Mouse (Mus musculus) kidney, adult 10 weeks (tissue): Measurements from ENCODE around the gene Fam83e. TPM values are rescaled to one million over a fixed set of nuclear protein-coding genes. Genes with fewer than 3 reads are reported as not detected.

ENCODE experiments used
- polyA plus RNA-seq: library from polyadenylated mRNA; stranded (reverse); fragments of 350-450 nt; fragmentation: Illumina TruSeq; extraction: RNeasy Lipid Tissue Mini Kit (QIAGEN cat#74804); gene quantifications from one replicate; pipeline ENCODE4 v1.2.3, GENCODE M21; 2014; ENCODE audit warnings: low read depth, low replicate concordance

The Fam83e gene
- polyA plus RNA-seq: not detected

GRCm38 (mm10) chr7:45720413-45721233, at the start of gene Fam83e:
TSS of gene Fam83e (plus strand) at chr7:45721212.

DNA sequence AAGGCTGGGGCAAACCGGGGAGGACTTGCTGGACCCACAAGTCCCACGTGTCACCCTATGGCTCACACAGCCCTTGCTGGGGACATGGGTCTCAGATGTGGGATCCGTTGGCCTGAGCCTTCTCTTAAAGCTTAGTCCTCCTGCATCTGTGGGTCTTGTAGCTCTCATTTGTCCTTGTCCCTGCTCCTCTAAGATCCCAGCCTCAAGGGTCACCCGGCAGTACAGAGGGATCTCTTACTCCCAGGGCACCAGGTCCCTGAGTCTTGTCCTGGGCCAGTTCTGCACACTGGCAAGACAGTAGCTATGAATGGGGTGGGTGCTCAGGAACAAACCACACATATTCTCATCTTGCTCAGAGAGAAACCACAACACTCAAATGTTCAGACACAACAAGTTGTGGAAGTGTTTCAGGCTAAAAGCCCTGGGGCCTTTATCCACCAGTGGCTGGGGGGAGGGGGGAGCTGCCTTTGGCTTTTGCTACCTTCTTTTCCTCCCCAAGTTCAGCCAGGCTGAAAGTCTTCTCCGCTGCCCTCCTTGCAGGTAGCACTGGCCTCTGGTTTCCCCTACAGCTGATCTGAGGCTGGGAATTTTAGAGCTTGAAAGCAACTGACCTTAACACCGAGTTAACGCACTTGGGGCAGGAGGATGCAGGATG, 37.5 kb upstream of the Fam83e start, which contains the start of gene Ntn5:
Ntn5 (plus strand) TSS at position 627 of the 655 bp plus-strand sequence.

DNA sequence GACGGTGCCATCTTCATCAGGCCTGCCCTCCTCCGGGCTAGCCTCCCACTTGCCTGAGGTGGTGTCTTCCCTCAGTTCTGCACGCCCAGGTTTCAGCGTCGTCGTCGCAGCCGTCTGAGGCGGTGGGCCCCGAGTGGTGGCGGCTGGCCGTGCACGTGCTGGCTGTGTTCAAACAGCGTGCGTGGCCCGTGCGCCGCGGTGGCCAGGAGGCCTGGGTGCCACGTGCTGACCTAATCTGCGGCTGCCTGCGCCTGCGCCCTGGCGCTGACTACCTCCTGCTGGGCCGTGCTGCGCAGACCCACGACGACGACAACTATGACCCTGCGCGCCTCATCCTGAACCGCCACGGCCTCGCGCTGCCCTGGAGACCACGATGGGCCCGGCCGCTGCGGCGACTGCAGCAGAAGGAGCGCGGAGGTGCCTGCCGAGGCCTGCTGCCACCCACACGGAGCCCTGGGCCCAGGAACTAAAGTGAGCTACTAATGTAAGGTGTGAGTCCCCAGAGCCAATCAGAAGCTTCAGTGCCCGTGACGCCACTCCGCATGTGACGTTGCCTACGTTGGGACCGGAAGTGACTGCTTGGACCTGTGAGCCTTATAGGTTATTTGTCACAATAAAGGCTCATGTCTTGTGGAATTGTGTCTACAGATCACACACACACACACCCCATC, 27.0 kb upstream of the Fam83e start, which contains the start of gene Sec1:
Sec1 (minus strand) TSS at position 482 of the 671 bp plus-strand sequence.

GRCm38 (mm10) chr7:45699523-45700141, 21.4 kb upstream of the Fam83e start, which contains the start of gene Car11:
TSS of gene Car11 (plus strand) at chr7:45699843.

GRCm38 (mm10) chr7:45704730-45705442, 16.1 kb upstream of the Fam83e start, which contains the start of gene Dbp:
TSS of gene Dbp (plus strand) at chr7:45705088.

DNA sequence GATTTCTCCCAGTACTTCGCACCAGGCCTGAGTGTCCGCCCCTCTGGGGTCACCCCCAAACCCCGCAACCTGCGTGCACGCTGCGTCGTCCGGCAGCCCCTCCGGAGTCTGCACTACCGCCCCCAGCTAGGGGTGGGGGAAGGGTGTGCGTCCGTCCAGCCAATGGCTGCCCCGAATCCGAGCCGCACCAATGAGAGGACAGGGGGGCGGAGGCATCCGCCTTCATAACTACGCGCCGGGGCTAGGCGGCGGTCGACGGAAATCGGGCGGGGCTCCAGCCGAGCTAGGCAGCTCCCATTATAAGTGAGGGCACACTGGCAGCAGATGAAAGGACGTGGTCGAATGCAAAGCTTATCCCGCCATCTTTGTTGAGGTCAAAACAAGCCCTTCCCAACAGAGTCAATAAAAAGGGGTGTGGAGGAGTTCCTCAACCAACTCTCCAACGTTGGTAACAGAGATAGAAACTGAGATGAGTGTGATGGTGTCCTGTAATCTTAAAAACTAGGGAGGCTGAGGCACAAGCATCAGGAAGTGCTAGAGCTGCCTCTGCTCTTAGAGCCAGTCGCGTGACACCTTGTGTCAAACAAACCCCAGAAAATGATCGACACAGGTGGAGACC, 5.8 kb upstream of the Fam83e start, which contains the start of gene Rpl18:
Rpl18 (plus strand) TSS at position 368 of the 619 bp plus-strand sequence.

GRCm38 (mm10) chr7:45717918-45718297, 3.1 kb upstream of the Fam83e start, which contains the start of gene Sphk2:
TSS of gene Sphk2 (minus strand) at chr7:45718002.

DNA sequence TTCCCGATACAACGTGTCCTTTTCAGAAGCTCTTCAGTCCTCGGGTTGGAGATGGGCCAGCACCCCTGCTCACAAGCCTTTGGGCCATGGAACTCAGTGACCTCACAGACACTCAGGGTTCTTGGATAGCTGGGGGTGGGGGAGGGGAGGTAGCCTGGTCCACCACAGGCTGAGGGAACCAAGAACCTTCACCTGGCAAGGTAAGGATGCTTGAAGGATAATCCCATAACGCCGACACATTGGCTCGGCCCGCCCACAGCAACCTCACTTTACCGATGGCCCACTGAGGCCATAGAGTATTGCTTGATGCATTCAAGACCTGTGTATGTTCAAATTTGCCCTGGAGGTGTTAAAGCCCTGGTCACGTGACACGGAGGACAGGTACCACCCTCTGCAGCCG, 4.7 kb downstream of the Fam83e start, which contains the start of gene Spaca4:
Spaca4 (minus strand) TSS at position 101 of the 400 bp plus-strand sequence.

Other genes with a start within 250 kb of the Fam83e start
- gene Tulp2, start 239.3 kb upstream of the Fam83e start, polyA plus RNA-seq: not detected
- gene Gm45808, start 234.4 kb upstream of the Fam83e start, polyA plus RNA-seq: not detected
- gene Dhdh, start 232.4 kb upstream of the Fam83e start, polyA plus RNA-seq: 13.6 TPM
- 44.8 TPM for gene Nucb1, start 210.8 kb upstream of the Fam83e start, polyA plus RNA-seq
- gene Ppp1r15a, start 194.9 kb upstream of the Fam83e start, polyA plus RNA-seq: 0.97 TPM
- gene Plekha4, start 194.9 kb upstream of the Fam83e start, polyA plus RNA-seq: not detected
- 5.9 TPM for gene Hsd17b14, start 166.3 kb upstream of the Fam83e start, polyA plus RNA-seq
- gene Bcat2, start 151.1 kb upstream of the Fam83e start, polyA plus RNA-seq: 3.6 TPM
- not detected for gene Fgf21, start 105.7 kb upstream of the Fam83e start, polyA plus RNA-seq
- 0.16 TPM for gene Fut1, start 103.9 kb upstream of the Fam83e start, polyA plus RNA-seq
- not detected for gene Izumo1, start 99.4 kb upstream of the Fam83e start, polyA plus RNA-seq
- gene Rasip1, start 93.7 kb upstream of the Fam83e start, polyA plus RNA-seq: not detected
- gene Mamstr, start 81.2 kb upstream of the Fam83e start, polyA plus RNA-seq: not detected
- gene Fut2, start 54.8 kb upstream of the Fam83e start, polyA plus RNA-seq: not detected
- gene Ntn5, start 37.2 kb upstream of the Fam83e start, polyA plus RNA-seq: not detected
- not detected for gene Sec1, start 26.8 kb upstream of the Fam83e start, polyA plus RNA-seq
- gene Car11, start 21.4 kb upstream of the Fam83e start, polyA plus RNA-seq: not detected
- gene Dbp, start 16.1 kb upstream of the Fam83e start, polyA plus RNA-seq: 1.5 TPM
- gene Rpl18, start 5.8 kb upstream of the Fam83e start, polyA plus RNA-seq: 0.65 TPM
- 0.32 TPM for gene Sphk2, start 3.2 kb upstream of the Fam83e start, polyA plus RNA-seq
- not detected for gene Spaca4, start 4.6 kb downstream of the Fam83e start, polyA plus RNA-seq
- not detected for gene Lmtk3, start 62.5 kb downstream of the Fam83e start, polyA plus RNA-seq
- gene Sult2b1, start 63.5 kb downstream of the Fam83e start, polyA plus RNA-seq: not detected
- gene Cyth2, start 93.4 kb downstream of the Fam83e start, polyA plus RNA-seq: 10.8 TPM
- gene Kcnj14, start 103.6 kb downstream of the Fam83e start, polyA plus RNA-seq: not detected
- gene Grwd1, start 109.7 kb downstream of the Fam83e start, polyA plus RNA-seq: 1.0 TPM
- 78.5 TPM for gene Kdelr1, start 151.6 kb downstream of the Fam83e start, polyA plus RNA-seq
- gene Grin2d, start 157.2 kb downstream of the Fam83e start, polyA plus RNA-seq: not detected
- not detected for gene Syngr4, start 175.5 kb downstream of the Fam83e start, polyA plus RNA-seq
- 1.9 TPM for gene Tmem143, start 175.7 kb downstream of the Fam83e start, polyA plus RNA-seq
- 0.73 TPM for gene Emp3, start 200.2 kb downstream of the Fam83e start, polyA plus RNA-seq
- 0.40 TPM for gene Ccdc114, start 202.9 kb downstream of the Fam83e start, polyA plus RNA-seq